Mouse (Mus musculus) frontal cortex, adult (tissue): ENCODE measurements at regions not wholly inside any gene's neighbourhood (a gene's known extent, or its start where the extent isn't known, plus 50 kb on each side); places are given as distances from the start of the nearest gene placed in this dataset.

ENCODE experiments used
- ATAC-seq: cut with Nextera tagmentation; 2 replicates; pipeline ENCODE4 v1.9.2; 2017; ENCODE audit warnings: mild to moderate bottlenecking, moderate library complexity, mixed read lengths; ENCODE audit not compliant: low TSS enrichment

DNA sequence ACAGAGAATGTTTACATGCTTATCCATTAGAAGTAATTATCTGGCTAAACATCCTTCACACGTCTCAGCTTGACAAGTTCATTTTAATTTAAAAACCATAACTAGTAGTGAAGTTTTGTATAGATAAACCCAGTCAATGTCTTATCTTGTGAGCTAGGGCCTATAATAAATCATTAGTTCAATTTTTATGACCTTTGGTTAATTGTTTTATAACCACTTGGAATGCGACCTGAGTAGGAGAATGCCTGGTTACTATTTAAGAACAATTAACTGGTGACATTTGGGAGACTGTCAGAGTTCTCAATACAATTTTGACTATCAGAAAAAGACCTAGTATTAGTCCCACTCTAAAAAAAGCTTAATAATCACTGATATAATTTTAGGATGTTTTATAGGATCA lies 813.6 kb downstream of the Gm9008 start:
- ATAC-seq = no peak

- ATAC-seq = no peak
Measured at GRCm38 (mm10) chr6:75644363-75644720, 853.2 kb downstream of the Gm9008 start.

DNA sequence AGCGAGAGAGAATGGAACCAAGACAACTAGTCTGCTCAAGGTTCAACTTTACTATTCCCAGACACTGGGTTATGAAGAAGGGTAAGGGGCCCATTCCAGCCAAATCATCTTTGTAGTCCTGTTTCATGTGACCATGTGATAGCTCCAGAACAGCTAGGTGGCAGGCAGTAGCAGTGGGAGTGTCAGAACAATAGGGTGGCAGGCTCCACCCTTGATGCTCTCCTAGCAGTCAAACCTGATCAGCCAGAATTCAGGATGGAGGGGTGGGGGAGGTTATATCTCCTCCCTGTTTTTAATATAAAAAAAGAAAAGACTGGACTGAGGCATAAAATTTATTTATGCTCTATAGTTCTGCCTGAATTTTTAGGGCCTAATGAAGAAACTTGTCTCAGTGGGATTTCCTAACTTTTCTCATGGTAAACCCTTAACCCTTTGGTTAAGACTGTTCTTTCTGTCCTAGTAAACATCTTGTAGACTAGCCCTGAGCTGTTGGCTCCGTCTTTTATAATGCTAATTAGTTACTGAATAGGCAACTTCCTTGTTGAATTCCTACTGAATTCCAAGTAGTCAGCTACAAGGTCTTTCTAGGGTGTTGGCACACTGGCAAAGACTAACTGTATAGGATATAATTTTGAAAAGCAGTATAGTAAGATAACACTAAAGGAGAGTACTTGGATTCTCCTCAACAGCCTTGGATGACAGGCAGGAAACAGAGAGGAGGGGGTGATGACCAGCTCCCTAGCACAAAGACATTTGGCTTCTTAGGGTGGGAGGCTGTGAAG lies 853.8 kb downstream of the Gm9008 start:
- no peak for ATAC-seq

GRCm38 (mm10) chr6:75636050-75636449 lies 861.5 kb downstream of the Gm9008 start:
- ATAC-seq = no peak

DNA sequence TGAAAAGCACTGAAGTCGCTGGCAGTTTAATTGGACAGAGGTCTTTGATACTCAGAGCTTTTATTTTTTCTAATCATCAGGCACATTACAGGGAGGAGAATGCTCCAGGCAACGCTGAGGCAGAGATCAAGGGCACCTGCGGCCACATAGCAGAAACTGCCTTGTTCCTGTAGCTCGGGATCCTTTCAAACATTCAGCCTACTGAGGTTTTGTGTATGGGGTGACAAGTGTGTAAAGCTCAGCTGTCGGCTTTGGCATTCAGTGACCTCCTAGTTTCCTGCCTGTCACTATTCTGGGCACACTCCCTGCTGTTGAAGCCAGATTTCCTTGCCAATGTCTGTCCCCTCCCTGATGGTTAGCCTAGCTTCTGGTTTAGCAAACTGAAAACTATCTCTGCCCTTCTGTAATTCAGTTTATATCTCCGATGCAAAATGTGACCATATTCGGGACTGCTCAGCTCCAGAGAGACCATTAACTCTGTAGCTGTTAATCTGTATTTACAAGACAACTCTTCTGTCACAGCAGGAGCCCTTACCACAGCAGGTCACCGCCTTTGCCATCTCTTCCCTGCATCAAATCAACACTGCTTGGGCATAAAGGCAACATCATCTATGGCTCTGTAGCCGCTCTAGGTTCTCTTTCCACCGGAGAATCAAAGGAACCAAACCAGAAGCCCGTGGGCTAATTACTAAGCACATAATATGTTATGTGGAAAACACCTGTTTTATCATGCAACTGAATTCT lies 894.9 kb downstream of the Gm9008 start:
- peak; percentile 73 for ATAC-seq

DNA sequence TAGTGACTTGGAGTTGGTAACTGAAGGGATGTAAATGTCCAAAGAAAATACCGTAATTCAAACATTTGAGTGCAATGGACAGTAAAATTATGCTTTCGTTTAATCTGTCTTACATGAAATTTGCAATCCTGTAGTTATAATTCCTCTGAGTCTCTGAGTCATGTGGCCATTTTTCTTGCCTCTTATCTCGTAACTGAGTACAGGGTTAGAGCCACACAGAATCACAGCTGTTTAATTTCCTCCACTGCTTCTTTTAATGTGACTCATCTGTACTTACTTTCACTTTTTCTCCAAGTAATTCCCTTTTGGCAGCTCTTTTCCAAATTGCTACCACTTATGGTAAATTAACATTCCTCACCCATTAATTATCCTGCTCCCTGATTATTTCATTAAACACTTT lies 939.2 kb downstream of the Gm9008 start:
- no peak for ATAC-seq

GRCm38 (mm10) chr6:75542247-75542700 lies 955.3 kb downstream of the Gm9008 start:
- no peak for ATAC-seq

- ATAC-seq = no peak
Measured at GRCm38 (mm10) chr6:75539703-75540102, 957.9 kb downstream of the Gm9008 start.
